Mouse (Mus musculus) ES-CJ7 (cell line): Measurements from ENCODE around the gene Hebp1.
A peak's percentile ranks its signal among the peaks of the same experiment; 100 is the strongest.

ENCODE experiments used
- DNase-seq: peaks from one replicate; pipeline ENCODE4 v3.0.0; 2011; ENCODE audit warnings: low read depth, low spot score

Gene Hebp1

GRCm38 (mm10) chr6:135162311-135162710 lies 35.5 kb downstream of the Hebp1 start:
- no peak for DNase-seq

DNA sequence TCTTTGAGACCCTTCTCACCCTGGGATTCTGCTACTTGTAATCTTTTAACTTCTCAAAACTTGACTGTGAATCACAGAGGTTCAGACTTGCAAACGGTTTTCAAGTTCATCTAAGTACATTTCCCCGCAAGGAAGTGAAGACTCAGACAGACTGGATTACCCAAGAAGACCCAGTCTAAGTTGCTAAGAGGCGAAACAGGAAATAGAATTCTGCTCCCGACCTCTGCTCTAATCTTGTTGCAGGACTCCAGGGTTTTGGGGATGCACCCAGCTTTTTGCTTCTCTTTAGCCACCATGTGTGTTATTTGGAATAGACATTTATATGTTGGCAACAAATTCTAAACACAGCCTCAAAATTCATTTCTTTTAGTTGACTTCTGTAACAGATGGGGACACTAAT lies 36.5 kb downstream of the Hebp1 start:
- no peak for DNase-seq

GRCm38 (mm10) chr6:135158509-135158908 lies 39.3 kb downstream of the Hebp1 start:
- DNase-seq, result no peak

DNA sequence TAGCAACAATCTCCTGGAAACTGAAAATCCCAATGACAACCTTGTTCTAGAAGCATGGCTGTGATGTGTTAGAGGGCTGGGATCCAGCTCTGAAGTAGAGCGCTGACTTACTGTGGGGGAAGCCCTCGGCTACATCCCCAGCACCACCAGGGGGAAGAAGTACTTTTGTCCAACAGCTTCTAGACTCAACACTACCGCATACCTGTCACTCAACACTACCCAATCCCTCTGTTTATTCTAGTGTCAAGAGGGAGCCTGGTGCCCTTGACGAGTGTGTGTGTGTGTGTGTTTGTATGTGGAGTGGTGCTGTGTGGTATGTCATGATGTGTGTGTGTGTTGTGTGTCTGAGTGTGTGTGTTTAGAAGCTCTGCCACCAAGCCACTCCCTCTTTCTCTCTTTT lies 40.3 kb downstream of the Hebp1 start:
- no peak for DNase-seq

GRCm38 (mm10) chr6:135156597-135156996 lies 41.2 kb downstream of the Hebp1 start:
- no peak for DNase-seq

GRCm38 (mm10) chr6:135153719-135154118 lies 44.1 kb downstream of the Hebp1 start:
- DNase-seq, result no peak

DNA sequence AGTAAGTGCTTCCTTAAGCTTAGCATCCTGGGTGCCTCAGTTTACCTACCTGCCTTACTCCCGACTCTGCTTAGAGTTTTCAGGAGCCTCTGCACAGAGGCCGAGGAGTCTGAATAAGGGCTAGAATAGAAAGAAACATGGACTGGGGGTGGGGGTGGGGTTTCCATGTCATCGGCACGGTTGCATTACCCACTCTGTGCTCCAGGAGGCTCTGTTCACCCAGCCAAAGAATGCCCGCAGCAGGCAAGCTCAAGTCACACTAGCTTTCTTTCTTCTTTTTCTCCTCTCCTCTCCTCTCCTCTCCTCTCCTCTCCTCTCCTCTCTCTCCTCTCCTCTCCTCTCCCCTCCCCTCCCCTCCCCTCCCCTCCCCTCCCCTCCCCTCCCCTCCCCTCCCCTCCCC lies 47.5 kb downstream of the Hebp1 start:
- peak; percentile 36 for DNase-seq

GRCm38 (mm10) chr6:135149722-135150121 lies 48.1 kb downstream of the Hebp1 start:
- DNase-seq, result no peak

- DNase-seq, result no peak
Measured at GRCm38 (mm10) chr6:135149175-135149574, 48.6 kb downstream of the Hebp1 start.

DNA sequence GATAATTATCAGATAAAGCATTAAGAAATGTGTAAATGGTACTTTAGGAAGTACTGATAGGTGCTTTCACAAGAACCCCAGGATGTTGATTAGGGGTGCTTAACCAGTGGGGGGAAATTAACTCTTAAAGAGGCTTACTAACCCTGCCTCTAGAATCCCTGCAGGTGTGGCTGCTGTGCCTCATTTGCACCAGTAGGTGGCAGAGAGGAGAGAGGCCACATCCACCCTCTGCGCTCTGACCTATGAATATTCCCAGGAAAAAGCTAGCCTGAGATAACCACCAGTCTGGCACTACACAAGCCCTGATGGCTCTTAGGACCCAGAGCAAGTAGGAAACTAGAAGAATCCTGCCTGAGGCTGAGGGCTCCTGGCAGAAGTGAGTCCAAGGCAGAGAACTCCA lies 49.3 kb downstream of the Hebp1 start:
- peak; percentile 31 for DNase-seq

DNA sequence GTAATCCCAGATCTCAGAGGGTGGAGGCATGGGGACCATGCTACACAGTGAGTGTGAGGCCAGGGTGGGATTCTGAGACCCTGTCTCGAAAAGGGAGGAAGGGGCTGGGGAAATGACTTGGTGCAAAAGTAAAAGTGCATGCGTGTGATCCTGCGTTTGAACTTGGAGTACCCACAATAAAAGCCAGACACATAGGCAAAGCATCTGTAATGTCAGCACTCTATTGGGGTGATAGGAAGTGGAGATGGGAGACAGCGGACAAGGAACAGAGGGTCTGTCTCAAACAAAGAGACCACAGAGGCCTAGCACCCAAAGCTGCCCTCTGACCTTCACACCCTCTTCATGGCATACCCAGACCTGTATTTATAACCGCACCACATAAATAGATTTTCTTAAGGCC lies 51.8 kb downstream of the Hebp1 start:
- DNase-seq, result no peak

GRCm38 (mm10) chr6:135144516-135144915 lies 53.3 kb downstream of the Hebp1 start:
- DNase-seq, result peak; percentile 60

- DNase-seq, result no peak
Measured at GRCm38 (mm10) chr6:135143151-135143550, 54.7 kb downstream of the Hebp1 start.

DNA sequence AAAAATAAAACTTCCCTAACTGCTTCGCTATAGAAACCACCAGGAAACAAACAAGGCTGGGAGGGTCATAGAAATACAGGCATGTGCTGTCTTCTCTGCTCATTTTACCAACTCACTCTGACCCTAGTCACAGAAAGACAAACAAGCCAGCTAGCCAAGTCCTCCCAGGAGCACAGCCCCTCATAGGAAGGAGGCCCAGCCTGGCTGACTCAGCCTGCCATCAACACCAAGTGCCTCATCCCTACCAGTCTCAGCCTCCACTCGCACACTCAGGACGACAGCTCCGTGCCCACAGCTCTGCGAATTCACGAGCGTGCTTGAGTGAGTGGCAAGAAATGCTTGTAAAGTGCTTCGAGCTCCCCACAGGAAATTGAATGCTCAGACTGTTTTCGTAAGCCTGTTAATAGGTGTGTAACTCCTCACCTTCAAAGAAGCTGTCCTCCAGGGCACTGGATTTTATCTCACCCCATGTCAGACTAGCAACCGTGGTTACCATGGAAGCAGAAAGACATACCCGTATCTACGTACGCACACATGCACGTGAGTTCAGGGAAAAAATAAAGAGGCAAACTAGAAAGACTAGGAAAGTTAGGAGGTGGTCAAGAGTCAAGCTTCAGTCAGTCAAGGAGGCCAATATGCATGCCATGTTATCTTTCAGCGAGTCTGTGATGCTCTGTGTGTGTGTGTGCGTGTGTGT lies 56.2 kb downstream of the Hebp1 start:
- DNase-seq, result no peak

GRCm38 (mm10) chr6:135138746-135139145 lies 59.1 kb downstream of the Hebp1 start:
- no peak for DNase-seq

DNA sequence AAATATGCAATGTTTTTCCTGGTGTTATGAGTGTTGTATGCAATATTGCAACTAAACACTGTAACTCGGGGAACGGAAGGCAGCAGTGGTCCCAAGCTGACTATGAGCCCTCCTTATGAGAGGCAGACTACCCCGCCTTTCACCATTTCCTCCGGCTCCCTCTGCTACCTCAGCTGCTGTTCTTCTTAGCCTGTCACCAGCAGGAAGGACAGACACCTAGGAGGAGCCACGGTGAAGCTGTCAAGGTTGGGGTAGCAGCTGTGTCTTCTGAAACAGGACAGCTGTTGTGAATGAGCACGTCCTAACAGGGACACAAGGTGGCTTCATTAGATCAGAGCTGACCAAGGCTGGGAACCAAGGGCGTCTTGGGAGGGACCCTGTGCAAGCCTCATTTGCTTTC lies 59.6 kb downstream of the Hebp1 start:
- no peak for DNase-seq

GRCm38 (mm10) chr6:135137736-135138135 lies 60.1 kb downstream of the Hebp1 start:
- DNase-seq, result no peak

DNA sequence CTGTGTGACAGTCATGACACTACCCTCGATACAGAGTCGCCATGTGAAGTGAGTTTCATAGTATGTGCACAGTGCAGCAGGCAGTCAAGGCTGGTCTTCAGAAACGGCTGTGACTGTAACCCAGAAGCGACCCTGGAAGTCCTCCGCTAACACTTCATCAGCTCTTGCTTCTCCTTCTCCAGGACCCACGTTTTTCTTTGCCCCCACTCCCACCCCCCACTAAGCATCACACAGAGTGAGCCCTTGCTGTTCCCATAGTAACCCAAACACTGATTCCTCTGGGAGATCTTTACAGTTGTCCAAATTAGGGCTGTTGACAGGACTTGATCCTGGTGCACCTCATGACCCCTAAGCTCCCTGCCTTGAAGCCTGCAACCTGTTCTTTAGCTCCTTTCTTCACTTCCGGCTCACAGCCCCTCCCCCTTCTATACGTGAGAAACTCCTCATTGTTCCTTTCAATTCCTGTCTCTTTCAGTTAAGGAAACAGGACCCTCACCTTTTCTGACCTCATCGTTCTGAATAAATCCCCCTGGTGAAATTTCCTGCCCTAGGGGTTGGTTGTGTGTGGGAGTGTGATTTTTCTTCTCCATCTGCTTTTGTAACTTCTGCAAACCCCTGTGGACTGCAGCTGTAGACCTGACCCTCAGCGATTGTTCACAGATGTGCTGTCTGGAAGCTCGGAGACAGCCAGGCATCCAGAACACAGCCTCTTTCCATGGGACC lies 61.2 kb downstream of the Hebp1 start:
- peak; percentile 72 for DNase-seq

DNA sequence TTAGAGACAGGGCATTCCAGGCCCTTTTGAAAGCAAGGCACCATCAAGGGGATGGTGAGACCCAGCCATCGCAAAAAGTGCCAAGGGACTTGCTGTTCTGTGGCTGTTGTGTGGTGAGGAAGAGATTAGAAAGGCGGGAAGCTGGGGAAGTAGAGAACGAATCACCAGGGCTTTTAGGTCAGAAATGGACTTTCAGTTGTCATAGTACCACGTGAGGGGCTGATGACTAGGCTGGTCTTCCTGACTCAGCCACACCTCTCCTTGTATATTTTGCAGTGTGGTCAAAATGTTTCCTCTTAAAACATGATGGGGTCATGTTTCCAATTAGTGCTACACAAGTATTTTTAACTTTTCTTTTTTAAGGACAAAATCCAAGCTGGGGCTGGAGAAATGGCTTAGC lies 62.1 kb downstream of the Hebp1 start:
- no peak for DNase-seq

DNA sequence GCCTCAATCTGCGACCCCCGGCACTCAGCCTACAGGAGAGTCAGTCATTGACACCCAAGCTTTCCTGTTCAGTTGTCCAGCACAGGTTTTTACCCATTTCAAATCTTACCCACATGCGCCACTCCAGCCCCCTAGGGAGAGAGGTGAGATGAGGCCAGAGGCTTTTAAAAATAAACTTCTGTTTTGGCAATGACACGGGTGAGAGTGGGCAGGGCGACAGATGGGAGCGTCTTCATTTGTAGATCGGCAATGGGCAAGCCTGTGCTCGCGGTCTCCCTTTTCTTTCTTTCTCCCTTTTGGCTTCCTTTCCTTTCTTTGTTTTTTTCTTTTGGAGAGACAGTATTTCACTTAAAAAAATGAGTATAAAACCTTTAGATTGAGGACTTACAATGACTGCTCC lies 64.3 kb downstream of the Hebp1 start:
- no peak for DNase-seq

GRCm38 (mm10) chr6:135133086-135133485 lies 64.7 kb downstream of the Hebp1 start:
- DNase-seq, result no peak

GRCm38 (mm10) chr6:135124755-135125380 lies 73.0 kb downstream of the Hebp1 start:
- DNase-seq, result no peak

- no peak for DNase-seq
Measured at GRCm38 (mm10) chr6:135118183-135118582, 79.6 kb downstream of the Hebp1 start, which contains the start of gene Gprc5d. Gene Gprc5d (minus strand): TSS chr6:135118283.
